Mouse (Mus musculus): ENCODE data around the gene Pno1. TPM values are rescaled to one million over a fixed set of nuclear protein-coding genes. Genes with fewer than 3 reads are reported as not detected.

The Pno1 gene
- total and polyA plus RNA-seq, 3 experiments, result 82.7 to 279 (median 155) TPM

GRCm38 (mm10) chr11:17192151-17192844 lies 19.1 kb downstream of the Pno1 start:
- no peak for TF ChIP-seq NELFE (IDR thresholded peaks at IDR 0.05; ENCODE audit: low read depth, low read length)
- TF ChIP-seq ELF1 (IDR thresholded peaks at IDR 0.05; ENCODE audit: low read depth, low read length), result peak; percentile 49; the same call in 1 of the 2 replicates
- H3K36me3 ChIP-seq (replicated peaks in 1 of 2; ENCODE audit: control insufficient read depth in 1 of 2, insufficient read depth in 1 of 2, low read length in 1 of 2), result peaks cover 26 to 63% of the 10 kb centered on the region in 2 experiments
- peak; percentile 69 for DNase-seq (ENCODE audit: extremely low read depth)
- H3K27me3 ChIP-seq (replicated peaks), result no peaks in the 10 kb centered on the region
- no peak overlapping the region for H3K27ac ChIP-seq (ENCODE audit: insufficient read depth, low read depth)
- H3K9ac ChIP-seq (ENCODE audit: insufficient read depth, low read depth), result no peak overlapping the region
- H3K4me3 ChIP-seq (replicated peaks in 1 of 3; ENCODE audit: low read depth in 2 of 3, low read length in 2 of 3, poor library complexity in 1 of 3), result no peak overlapping the region
- H3K4me1 ChIP-seq (ENCODE audit: control insufficient read depth in 1 of 2, insufficient read depth in 2 of 2), result peaks cover 3 to 55% of the 10 kb centered on the region in 2 experiments; a peak in 3 of 4 replicates
- H3K4me2 ChIP-seq (ENCODE audit: insufficient read depth, low read depth, poor library complexity, severe bottlenecking), result no peak overlapping the region
- in situ Hi-C loops (cut with MboI; ENCODE audit: low pct_ligation_motif_present, low pct_unique_long_range_greater_than_20kb, low sequenced_read_pairs) (no loop called here), dilution Hi-C loops (cut with MboI; ENCODE audit: extremely low pct_ligation_motif_present, extremely low pct_unique_long_range_greater_than_20kb, low sequenced_read_pairs) (no loop called here)
- peaks cover 14% of the 10 kb centered on the region for H3K79me2 ChIP-seq (replicated peaks; ENCODE audit: control insufficient read depth, extremely low read depth, insufficient read depth, poor library complexity, severe bottlenecking)
- H3K9me3 ChIP-seq (replicated peaks; ENCODE audit: low read length), result no peaks in the 10 kb centered on the region

GRCm38 (mm10) chr11:17188786-17189185 lies 22.6 kb downstream of the Pno1 start:
- H3K4me3 ChIP-seq (replicated peaks in 1 of 3; ENCODE audit: low read depth in 2 of 3, low read length in 2 of 3, poor library complexity in 1 of 3), result no peak overlapping the region
- H3K4me2 ChIP-seq (ENCODE audit: insufficient read depth, low read depth, poor library complexity, severe bottlenecking), result no peak overlapping the region
- no peak overlapping the region for H3K9ac ChIP-seq (ENCODE audit: insufficient read depth, low read depth)
- H3K4me1 ChIP-seq (ENCODE audit: control insufficient read depth in 1 of 2, insufficient read depth in 2 of 2), result peaks cover 4 to 85% of the 10 kb centered on the region in 2 experiments; a peak in 3 of 4 replicates
- H3K79me2 ChIP-seq (replicated peaks; ENCODE audit: control insufficient read depth, extremely low read depth, insufficient read depth, poor library complexity, severe bottlenecking), result peaks cover 14% of the 10 kb centered on the region
- no peak overlapping the region for H3K27ac ChIP-seq (ENCODE audit: insufficient read depth, low read depth)
- no peak for DNase-seq (ENCODE audit: extremely low read depth)
- dilution Hi-C loops (cut with MboI; ENCODE audit: extremely low pct_ligation_motif_present, extremely low pct_unique_long_range_greater_than_20kb, low sequenced_read_pairs) (no loop called here), in situ Hi-C loops (cut with MboI; ENCODE audit: low pct_ligation_motif_present, low pct_unique_long_range_greater_than_20kb, low sequenced_read_pairs) (no loop called here)
- TF ChIP-seq ETS1 (conservative IDR thresholded peaks at IDR 0.05; ENCODE audit: low read depth, low read length), result no peak
- no peak for TF ChIP-seq CTCF (conservative IDR thresholded peaks at IDR 0.05 in 1 of 2, IDR thresholded peaks at IDR 0.05 in 1 of 2; ENCODE audit: low read depth in 2 of 2, low read length in 2 of 2)
- no peak for TF ChIP-seq IRF4 (IDR thresholded peaks at IDR 0.05; ENCODE audit: low read depth, low read length)
- peaks cover 2 to 46% of the 10 kb centered on the region in 2 experiments for H3K36me3 ChIP-seq (replicated peaks in 1 of 2; ENCODE audit: control insufficient read depth in 1 of 2, insufficient read depth in 1 of 2, low read length in 1 of 2)
- no peaks in the 10 kb centered on the region for H3K27me3 ChIP-seq (replicated peaks)
- H3K9me3 ChIP-seq (replicated peaks; ENCODE audit: low read length), result no peaks in the 10 kb centered on the region

- Histone ChIP-seq H3K4me2 (ENCODE audit: insufficient read depth, low read depth, poor library complexity, severe bottlenecking) (no peak overlapping the region), H3K9ac (ENCODE audit: insufficient read depth, low read depth) (no peak overlapping the region), H3K9me3 (replicated peaks; ENCODE audit: low read length) (peaks cover 6% of the 10 kb centered on the region), H3K27ac (ENCODE audit: insufficient read depth, low read depth) (no peak overlapping the region), H3K4me1 (ENCODE audit: control insufficient read depth in 1 of 2, insufficient read depth in 2 of 2) (peaks cover 7 to 94% of the 10 kb centered on the region in 2 experiments; a peak in 3 of 4 replicates), H3K36me3 (replicated peaks in 1 of 2; ENCODE audit: control insufficient read depth in 1 of 2, insufficient read depth in 1 of 2, low read length in 1 of 2) (peaks cover 2 to 52% of the 10 kb centered on the region in 2 experiments), H3K79me2 (replicated peaks; ENCODE audit: control insufficient read depth, extremely low read depth, insufficient read depth, poor library complexity, severe bottlenecking) (peaks cover 11% of the 10 kb centered on the region), H3K4me3 (replicated peaks in 1 of 3; ENCODE audit: low read depth in 2 of 3, low read length in 2 of 3, poor library complexity in 1 of 3) (no peak overlapping the region), H3K27me3 (replicated peaks) (no peaks in the 10 kb centered on the region)
- in situ Hi-C loops (cut with MboI; ENCODE audit: low pct_ligation_motif_present, low pct_unique_long_range_greater_than_20kb, low sequenced_read_pairs), result no loop called here
- dilution Hi-C loops (cut with MboI; ENCODE audit: extremely low pct_ligation_motif_present, extremely low pct_unique_long_range_greater_than_20kb, low sequenced_read_pairs), result no loop called here
- TF ChIP-seq GABPA (IDR thresholded peaks at IDR 0.05; ENCODE audit: insufficient replicate concordance, low read depth, low read length) (no peak), NELFE (IDR thresholded peaks at IDR 0.05; ENCODE audit: low read depth, low read length) (no peak), MEF2A (IDR thresholded peaks at IDR 0.05; ENCODE audit: borderline replicate concordance, low read depth, low read length) (no peak), CHD2 (IDR thresholded peaks at IDR 0.05; ENCODE audit: low read length) (no peak), POLR2A (IDR thresholded peaks at IDR 0.05; ENCODE audit: low read depth, low read length) (no peak), MAX (IDR thresholded peaks at IDR 0.05; ENCODE audit: low read length) (no peak), PAX5 (IDR thresholded peaks at IDR 0.05; ENCODE audit: low read length) (no peak)
- DNase-seq (ENCODE audit: extremely low read depth), result no peak
These were observed 23.7 kb downstream of the Pno1 start for GRCm38 (mm10) chr11:17187649-17188048.

All from CH12.LX (cell line).